Mouse (Mus musculus): ENCODE results near the gene Itgbl1.

DNA sequence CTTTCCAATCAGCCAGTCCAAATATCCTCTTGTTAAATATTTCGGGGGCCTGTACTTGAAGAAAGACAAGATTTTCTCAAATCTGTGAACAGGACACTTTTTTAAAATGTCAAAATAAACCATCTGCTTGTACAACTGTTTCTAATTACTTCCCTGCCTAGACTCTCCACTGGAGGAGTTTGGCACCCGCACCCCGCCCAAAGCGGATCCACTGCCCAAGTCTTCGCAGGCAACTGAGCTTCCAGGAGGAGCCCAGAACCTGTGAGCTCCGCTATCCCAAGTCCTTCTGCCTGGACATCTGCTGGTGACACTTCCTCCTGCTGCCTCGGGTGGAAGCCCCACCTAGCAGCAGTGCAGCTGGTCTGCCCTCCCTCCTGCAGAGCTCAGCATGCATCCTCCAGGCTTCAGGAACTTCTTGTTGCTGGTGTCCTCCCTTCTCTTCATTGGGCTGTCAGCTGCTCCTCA is at the start of gene Itgbl1:
- TF ChIP-seq CTCF (IDR thresholded peaks at IDR 0.05) (no peak), EP300 (IDR thresholded peaks at IDR 0.05) (no peak)
